ENCODE assay signal across 11 mouse cellular contexts in the genomic region with DNA sequence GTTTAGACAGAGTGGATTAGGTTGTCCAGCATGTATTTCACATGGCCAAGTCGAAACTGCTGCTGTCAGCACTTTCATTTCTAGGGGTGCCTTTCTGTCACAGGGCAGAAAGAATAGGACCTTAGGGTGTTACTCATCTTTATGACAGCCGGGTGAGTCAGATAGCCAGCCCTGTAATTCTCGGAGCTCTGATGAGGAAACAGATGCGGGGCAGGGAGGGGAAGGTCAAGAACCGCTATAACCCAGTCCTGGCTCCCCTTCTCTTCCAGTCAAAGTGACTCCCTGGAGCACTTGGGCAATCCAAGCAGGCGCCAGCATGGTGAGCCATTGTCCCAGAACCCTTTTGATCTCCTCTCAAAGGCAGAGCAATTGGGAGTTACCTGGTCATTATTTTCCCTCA.
DNase-seq lines count a peak whose midpoint lies in the region; ATAC-seq and TF ChIP-seq lines count a peak whose summit lies in the region.
"Had no signal": no experiment of that assay in that cellular context is flagged by ENCODE, and none has a peak within 500 bp of the region (broad histone marks: within the 10 kb centered on the region; RNA-seq: fewer than 3 reads in every experiment).

No protein-coding gene starts in this region.

- TF ChIP-seq CTCF in gastrocnemius, adult 2 months (IDR thresholded peaks at IDR 0.05), result no peak

- H3K4me1 ChIP-seq in intestine, embryonic 16.5 days (ENCODE audit: control insufficient read depth, insufficient read depth, low read length), result peaks cover 11% of the 10 kb centered on the region

- peak; percentile 20 to 45 for DNase-seq in kidney, postnatal 25 days
- DNase-seq in kidney, adult 9 months, result no peak
- DNase-seq in ZHBTc4 (ENCODE audit: low read depth, low spot score), result peak; percentile 76
- DNase-seq in skeletal muscle tissue, adult 2 months (ENCODE audit: low read depth, low spot score), result peak; percentile 11
- no peak for DNase-seq in spleen, postnatal 36 days (ENCODE audit: low spot score in 2 of 2)
- no peak for DNase-seq in gastrocnemius, postnatal 10 days
- no peak for DNase-seq in gastrocnemius, adult 2 months
- DNase-seq: embryo, embryonic 11 days; lung, postnatal 36 days; thymus, postnatal 4 days had no signal

- no peak overlapping the region for H3K4me3 ChIP-seq in intestine, embryonic 16.5 days (ENCODE audit: low read length)
- no peak overlapping the region for H3K4me3 ChIP-seq in gastrocnemius, adult 2 months

- no peaks in the 10 kb centered on the region for H3K9me3 ChIP-seq in intestine, embryonic 16.5 days (ENCODE audit: control insufficient read depth, low read length)

- H3K9ac ChIP-seq in intestine, embryonic 16.5 days (ENCODE audit: low read depth, low read length), result no peak overlapping the region

- H3K36me3 ChIP-seq in intestine, embryonic 16.5 days (ENCODE audit: control insufficient read depth, insufficient read depth, low read length), result no peaks in the 10 kb centered on the region

- WGBS in intestine, embryonic 16.5 days, result 32% methylated on average over 6 of the region's 6 CpGs

- peak; percentile 58 for ATAC-seq in intestine, embryonic 16.5 days

- no peaks in the 10 kb centered on the region for H3K27me3 ChIP-seq in intestine, embryonic 16.5 days (replicated peaks; ENCODE audit: control insufficient read depth, insufficient read depth, low read length)

- intact Hi-C loops in gastrocnemius, adult 2 months (cut with DNase I), result no loop called here

- no peak overlapping the region for H3K27ac ChIP-seq in intestine, embryonic 16.5 days (ENCODE audit: low read length)
- H3K27ac ChIP-seq in gastrocnemius, adult 2 months, result no peak overlapping the region

- no peak overlapping the region for H3K4me2 ChIP-seq in intestine, embryonic 16.5 days (ENCODE audit: low read depth, low read length)

Comparison
In these comparisons a context has a peak if more than half of its experiments do, and no peak if none do; other contexts are left out.
1. DNase-seq: peak in kidney, postnatal 25 days (2 of 2), ZHBTc4 (single experiment) and skeletal muscle tissue, adult 2 months (single experiment); none in kidney, adult 9 months (single experiment), spleen, postnatal 36 days (0 of 2), gastrocnemius, postnatal 10 days (single experiment) and gastrocnemius, adult 2 months (single experiment).